Mouse (Mus musculus): ENCODE data around the gene Mymk.

GRCm38 (mm10) chr2:27032361-27032760, 39.6 kb downstream of the Mymk start:
- TF ChIP-seq CTCF (IDR thresholded peaks at IDR 0.05; ENCODE audit: low read depth) (no peak), EP300 (IDR thresholded peaks at IDR 0.05; ENCODE audit: low read depth) (no peak)
